Mouse (Mus musculus) neural tube, embryonic 12.5 days (tissue): ENCODE results near the gene Olfr1093. TPM values are rescaled to one million over a fixed set of nuclear protein-coding genes. Genes with fewer than 3 reads are reported as not detected.

ENCODE experiments used
- ATAC-seq: fragments of 200-750 bp; cut with Nextera tagmentation; 2 replicates; pipeline ENCODE4 v1.8.0; 2017; ENCODE audit warnings: low read depth, mild to moderate bottlenecking, moderate TSS enrichment, moderate library complexity; ENCODE audit not compliant: low FRiP score
- H3K27ac ChIP-seq: fragments of 300-500 bp; sonication (generic); 2 replicates; pipeline ENCODE4 v1.5.1; 2016
- H3K27me3 ChIP-seq: fragments of 300-500 bp; sonication (generic); replicated peaks from 2 replicates; pipeline ENCODE4 v1.6.1; 2016; ENCODE audit warnings: mild to moderate bottlenecking
- H3K36me3 ChIP-seq: fragments of 300-500 bp; sonication (generic); 2 replicates; pipeline ENCODE4 v1.6.1; 2016; ENCODE audit warnings: mild to moderate bottlenecking
- H3K4me1 ChIP-seq: fragments of 300-500 bp; sonication (generic); 2 replicates; pipeline ENCODE4 v1.6.1; 2016
- H3K4me2 ChIP-seq: fragments of 300-500 bp; sonication (generic); replicated peaks from 2 replicates; pipeline ENCODE4 v1.6.1; 2016; ENCODE audit warnings: mild to moderate bottlenecking
- H3K4me3 ChIP-seq: fragments of 300-500 bp; sonication (generic); 2 replicates; pipeline ENCODE4 v1.5.1; 2016
- H3K9ac ChIP-seq: fragments of 300-500 bp; sonication (generic); 2 replicates; pipeline ENCODE4 v1.6.1; 2016; ENCODE audit warnings: mild to moderate bottlenecking
- H3K9me3 ChIP-seq: fragments of 300-500 bp; sonication (generic); 2 replicates; pipeline ENCODE4 v1.6.1; 2016; ENCODE audit warnings: mild to moderate bottlenecking
- WGBS: fragments of 180-500 bp; shearing (Covaris S2); methylation state at CpG from one replicate; pipeline ENCODE4 v1.1.7; 2016; 5-methylcytosine and 5-hydroxymethylcytosine counted together
- polyA plus RNA-seq: library from polyadenylated mRNA; unstranded; fragments of >200 nt; fragmentation: Nextera tagmentation; extraction: Ambion mirVana; gene quantifications from 2 replicates; pipeline ENCODE4 v1.2.1, GENCODE M21; 2016

Olfr1093 gene
- polyA plus RNA-seq = not detected in 2 replicates

- no peak within 1 kb of the TSS for H3K27ac ChIP-seq
- H3K27me3 ChIP-seq = no peaks in the 10 kb centered on the region
- no peak within 1 kb of the TSS for H3K9ac ChIP-seq
- no peaks in the 10 kb centered on the region for H3K9me3 ChIP-seq
- no peak within 1 kb of the TSS for H3K4me3 ChIP-seq
- H3K4me1 ChIP-seq = no peaks in the 10 kb centered on the region
- 86% methylated on average over 2 of the region's 2 CpGs for WGBS
- H3K4me2 ChIP-seq = no peak within 1 kb of the TSS
- no peaks in the 10 kb centered on the region for H3K36me3 ChIP-seq
- ATAC-seq = no peak
Observed at GRCm38 (mm10) chr2:86782179-86782578, at the start of gene Olfr1093. Gene Olfr1093 (plus strand): TSS chr2:86782479.

GRCm38 (mm10) chr2:86733601-86734000 lies 48.7 kb upstream of the Olfr1093 start, which contains the start of gene Olfr1089:
Gene Olfr1089 (minus strand): TSS chr2:86733701.
- Histone ChIP-seq H3K36me3 (no peaks in the 10 kb centered on the region), H3K9me3 (no peaks in the 10 kb centered on the region), H3K27ac (no peak within 1 kb of the TSS), H3K9ac (no peak within 1 kb of the TSS), H3K4me1 (no peaks in the 10 kb centered on the region), H3K4me2 (no peak within 1 kb of the TSS), H3K27me3 (no peaks in the 10 kb centered on the region), H3K4me3 (no peak within 1 kb of the TSS)
- no peak for ATAC-seq

GRCm38 (mm10) chr2:86758893-86759292 lies 23.4 kb upstream of the Olfr1093 start, which contains the start of gene Olfr1090:
Gene Olfr1090 (minus strand): TSS chr2:86758993.
- no peak within 1 kb of the TSS for H3K27ac ChIP-seq
- no peak within 1 kb of the TSS for H3K4me3 ChIP-seq
- no peak within 1 kb of the TSS for H3K9ac ChIP-seq
- no peaks in the 10 kb centered on the region for H3K36me3 ChIP-seq
- no peaks in the 10 kb centered on the region for H3K27me3 ChIP-seq
- H3K4me1 ChIP-seq = no peaks in the 10 kb centered on the region
- H3K4me2 ChIP-seq = no peak within 1 kb of the TSS
- 95% methylated on average over 1 of the region's 1 CpGs for WGBS
- ATAC-seq = no peak
- no peaks in the 10 kb centered on the region for H3K9me3 ChIP-seq

- no peak for ATAC-seq
- H3K9ac ChIP-seq = no peak overlapping the region
- no peak overlapping the region for H3K27ac ChIP-seq
- H3K9me3 ChIP-seq = no peaks in the 10 kb centered on the region
- 97% methylated on average over 6 of the region's 6 CpGs for WGBS
- H3K36me3 ChIP-seq = no peaks in the 10 kb centered on the region
- no peaks in the 10 kb centered on the region for H3K4me1 ChIP-seq
- H3K4me3 ChIP-seq = no peak overlapping the region
- no peaks in the 10 kb centered on the region for H3K27me3 ChIP-seq
- no peak overlapping the region for H3K4me2 ChIP-seq
Observed at GRCm38 (mm10) chr2:86761050-86761449, 21.2 kb upstream of the Olfr1093 start.

GRCm38 (mm10) chr2:86809918-86810317 lies 27.6 kb downstream of the Olfr1093 start, which contains the start of gene Olfr141:
Gene Olfr141 (minus strand): TSS chr2:86810018.
- Histone ChIP-seq H3K9ac (no peak within 1 kb of the TSS), H3K27me3 (no peaks in the 10 kb centered on the region)
- no peak for ATAC-seq

GRCm38 (mm10) chr2:86824363-86824762 lies 42.1 kb downstream of the Olfr1093 start, which contains the start of gene Olfr1094:
Gene Olfr1094 (plus strand): TSS chr2:86824663.
- Histone ChIP-seq H3K27me3 (no peaks in the 10 kb centered on the region), H3K4me1 (no peaks in the 10 kb centered on the region), H3K4me3 (no peak within 1 kb of the TSS), H3K9ac (no peak within 1 kb of the TSS), H3K9me3 (no peaks in the 10 kb centered on the region), H3K27ac (no peak within 1 kb of the TSS), H3K4me2 (no peak within 1 kb of the TSS), H3K36me3 (no peaks in the 10 kb centered on the region)
- ATAC-seq = no peak

More at GRCm38 (mm10) chr2:86809918-86810317, 27.6 kb downstream of the Olfr1093 start, which contains the start of gene Olfr141:
- no peaks in the 10 kb centered on the region for H3K4me1 ChIP-seq
- no peaks in the 10 kb centered on the region for H3K36me3 ChIP-seq
- no peaks in the 10 kb centered on the region for H3K9me3 ChIP-seq
- no peak within 1 kb of the TSS for H3K27ac ChIP-seq
- no peak within 1 kb of the TSS for H3K4me2 ChIP-seq
- H3K4me3 ChIP-seq = no peak within 1 kb of the TSS

Other genes starting within 250 kb of the Olfr1093 start
- not detected in 2 replicates for gene Olfr1079, start 240.0 kb upstream of the Olfr1093 start, polyA plus RNA-seq
- gene Olfr1080, start 224.2 kb upstream of the Olfr1093 start, polyA plus RNA-seq = not detected in 2 replicates
- gene Olfr1082, start 183.5 kb upstream of the Olfr1093 start, polyA plus RNA-seq = not detected in 2 replicates
- gene Olfr1084, start 142.8 kb upstream of the Olfr1093 start, polyA plus RNA-seq = not detected in 2 replicates
- gene Olfr1085, start 120.5 kb upstream of the Olfr1093 start, polyA plus RNA-seq = not detected in 2 replicates
- not detected in 2 replicates for gene Olfr1086, start 102.4 kb upstream of the Olfr1093 start, polyA plus RNA-seq
- gene Olfr1087, start 84.1 kb upstream of the Olfr1093 start, polyA plus RNA-seq = not detected in 2 replicates
- gene Olfr1089, start 48.8 kb upstream of the Olfr1093 start, polyA plus RNA-seq = not detected in 2 replicates
- not detected in 2 replicates for gene Olfr1090, start 23.5 kb upstream of the Olfr1093 start, polyA plus RNA-seq
- not detected in 2 replicates for gene Olfr141, start 27.5 kb downstream of the Olfr1093 start, polyA plus RNA-seq
- not detected in 2 replicates for gene Olfr1094, start 42.2 kb downstream of the Olfr1093 start, polyA plus RNA-seq
- gene Olfr1095, start 69.2 kb downstream of the Olfr1093 start, polyA plus RNA-seq = not detected in 2 replicates
- not detected in 2 replicates for gene Gm13723, start 92.3 kb downstream of the Olfr1093 start, polyA plus RNA-seq
- gene Olfr1097, start 109.7 kb downstream of the Olfr1093 start, polyA plus RNA-seq = not detected in 2 replicates
- gene Olfr1098, start 142.1 kb downstream of the Olfr1093 start, polyA plus RNA-seq = not detected in 2 replicates
- not detected in 2 replicates for gene Olfr1099, start 178.2 kb downstream of the Olfr1093 start, polyA plus RNA-seq
- gene Olfr1100, start 197.5 kb downstream of the Olfr1093 start, polyA plus RNA-seq = not detected in 2 replicates
- not detected in 2 replicates for gene Olfr1101, start 208.7 kb downstream of the Olfr1093 start, polyA plus RNA-seq
- not detected in 2 replicates for gene Olfr1102, start 215.9 kb downstream of the Olfr1093 start, polyA plus RNA-seq
- not detected in 2 replicates for gene Olfr1104, start 244.6 kb downstream of the Olfr1093 start, polyA plus RNA-seq